In genomic region chr17:90501023-90501675, GRCm38 (mm10) we compare ENCODE assay signal across 8 mouse cellular contexts.
DNase-seq lines count a peak whose midpoint lies in the region; ATAC-seq and TF ChIP-seq lines count a peak whose summit lies in the region.

No protein-coding gene starts in this region.

- DNase-seq in gastrocnemius, postnatal 10 days = peak; percentile 42
- DNase-seq in gastrocnemius, adult 8-10 months (ENCODE audit: low spot score in 2 of 2) = no peak
- DNase-seq in MN1 (ENCODE audit: low spot score) = peak; percentile 17
- peak; percentile 87 to 88 for DNase-seq in cerebellum, postnatal 14 days
- DNase-seq in frontal cortex, postnatal 36 days (ENCODE audit: low spot score in 2 of 2) = peak; percentile 68 to 82
- peak; percentile 60 to 86 for DNase-seq in layer of hippocampus, adult 2 months (ENCODE audit: low spot score in 2 of 2)
- peak; percentile 70 for DNase-seq in right cerebral cortex, postnatal 14 days

- no peak overlapping the region for H3K27ac ChIP-seq in layer of hippocampus, adult 2 months

- peak; percentile 89 for TF ChIP-seq CTCF in layer of hippocampus, adult 2 months (conservative IDR thresholded peaks at IDR 0.05)

- ATAC-seq in megakaryocyte, adult 5-6 weeks (ENCODE audit: poor library complexity, severe bottlenecking) = peak; percentile 58; the same call in 1 of the 2 replicates

- H3K4me3 ChIP-seq in layer of hippocampus, adult 2 months = no peak overlapping the region

Comparison
In these comparisons a context has a peak if more than half of its experiments do, and no peak if none do; other contexts are left out.
1. DNase-seq: peak in gastrocnemius, postnatal 10 days (single experiment), MN1 (single experiment), cerebellum, postnatal 14 days (2 of 2), frontal cortex, postnatal 36 days (2 of 2), layer of hippocampus, adult 2 months (2 of 2) and right cerebral cortex, postnatal 14 days (single experiment); none in gastrocnemius, adult 8-10 months (0 of 2).